Mouse (Mus musculus): ENCODE measurements at regions not wholly inside any gene's neighbourhood (a gene's known extent, or its start where the extent isn't known, plus 50 kb on each side); places are given as distances from the start of the nearest gene placed in this dataset.

DNA sequence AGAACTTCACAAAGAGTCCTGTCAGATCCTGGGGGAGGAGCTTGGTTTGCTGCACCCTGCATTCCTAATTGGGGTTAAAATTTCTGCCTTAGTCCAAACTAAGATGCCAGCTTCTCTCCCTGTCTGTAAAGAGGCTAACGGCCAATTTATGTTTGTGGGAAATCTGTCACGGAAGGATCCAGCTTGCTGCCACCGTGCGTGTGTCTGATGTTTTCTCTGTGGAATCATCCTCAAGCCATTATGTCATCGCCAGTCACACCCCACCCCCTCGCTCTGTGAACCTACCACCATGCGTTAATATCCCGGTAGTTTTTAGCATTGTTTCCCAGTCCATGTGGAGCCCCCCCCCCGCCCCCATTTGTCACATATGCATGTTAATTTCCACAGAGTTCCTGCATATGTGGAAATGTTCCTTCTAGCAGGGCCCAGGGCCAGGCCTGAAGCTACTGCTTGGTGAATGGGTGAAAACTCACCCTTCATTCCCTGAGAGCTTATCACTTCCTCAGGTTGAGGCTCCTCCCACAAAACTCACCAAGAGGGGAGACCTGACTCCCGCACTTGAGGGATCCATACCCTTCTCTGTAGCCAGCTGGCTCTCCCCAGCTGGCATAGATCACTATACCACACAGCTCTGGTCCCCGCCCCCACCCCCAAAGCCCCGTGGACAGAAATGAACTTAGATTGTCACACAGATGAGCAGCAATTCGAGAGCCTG, 233.4 kb downstream of the Bcl11b start:
- DNase-seq = no peak

GRCm38 (mm10) chr12:107770516-107770836, 232.9 kb downstream of the Bcl11b start:
- no peak for DNase-seq

- no peak for DNase-seq
Measured at GRCm38 (mm10) chr12:107771325-107771724, 232.1 kb downstream of the Bcl11b start.

GRCm38 (mm10) chr12:107771809-107772208, 231.6 kb downstream of the Bcl11b start:
- no peak for DNase-seq

DNA sequence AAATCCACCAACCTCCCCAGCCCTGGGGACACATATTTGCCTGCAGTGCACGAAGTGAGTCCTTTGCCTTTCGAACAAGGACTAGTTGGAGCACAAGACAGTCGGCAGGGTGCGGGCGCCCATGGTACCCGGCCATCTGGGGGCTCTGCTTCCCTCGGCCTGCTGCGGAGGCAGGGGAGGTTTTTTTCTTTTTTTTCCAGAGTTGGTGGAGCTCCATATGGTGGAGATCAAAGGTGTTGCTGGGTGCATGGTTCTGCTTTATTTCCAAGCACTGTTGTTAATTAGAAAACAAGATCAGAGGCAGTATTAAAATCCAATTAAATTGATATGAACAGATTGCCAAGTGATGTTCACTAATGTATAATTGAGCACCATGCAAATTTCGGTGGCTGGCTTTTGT, 225.4 kb downstream of the Bcl11b start:
- DNase-seq = no peak

- DNase-seq = no peak
Measured at GRCm38 (mm10) chr12:107779306-107780057, 223.9 kb downstream of the Bcl11b start.

DNA sequence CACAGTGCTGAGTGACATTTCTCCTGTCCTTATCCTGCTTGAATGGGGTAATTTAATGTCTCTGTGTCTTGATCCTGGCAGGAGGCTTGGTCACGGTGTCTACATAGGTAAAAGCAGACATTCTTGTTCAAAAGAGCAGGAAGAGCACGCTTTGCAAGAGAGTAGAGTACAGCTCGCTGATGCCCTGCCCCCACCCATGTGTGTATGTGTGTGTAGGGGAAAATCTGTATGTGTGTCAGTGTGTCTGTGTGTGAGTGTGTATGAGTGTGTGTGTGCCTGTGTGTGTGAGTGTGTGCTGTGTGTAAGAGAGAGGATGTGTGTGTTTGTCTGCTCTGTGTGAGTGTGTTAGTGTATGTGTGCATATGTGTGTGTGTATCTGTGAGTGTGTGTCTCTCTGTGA, 221.3 kb downstream of the Bcl11b start:
- no peak for DNase-seq

GRCm38 (mm10) chr12:107783831-107784230, 219.6 kb downstream of the Bcl11b start:
- DNase-seq = no peak

DNA sequence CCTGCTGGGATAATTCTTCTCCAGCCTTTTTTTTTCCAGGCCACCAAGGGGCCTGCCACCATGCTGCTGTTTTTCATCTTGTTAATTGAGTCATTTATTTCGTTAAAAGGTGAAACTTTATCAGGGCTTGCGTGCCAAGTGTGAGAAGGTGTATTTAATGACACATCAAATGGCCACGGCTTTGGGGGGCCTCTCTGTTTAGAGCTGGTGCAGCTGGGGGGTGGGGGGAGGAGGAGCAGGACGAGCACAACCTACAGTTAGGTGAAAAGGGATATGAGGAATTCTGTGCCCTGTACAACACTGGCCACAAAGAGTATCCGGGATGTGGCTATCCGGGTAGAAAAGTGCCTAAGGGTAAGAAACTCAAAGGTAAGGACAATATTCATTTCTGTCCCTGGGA, 213.6 kb downstream of the Bcl11b start:
- DNase-seq = no peak

DNA sequence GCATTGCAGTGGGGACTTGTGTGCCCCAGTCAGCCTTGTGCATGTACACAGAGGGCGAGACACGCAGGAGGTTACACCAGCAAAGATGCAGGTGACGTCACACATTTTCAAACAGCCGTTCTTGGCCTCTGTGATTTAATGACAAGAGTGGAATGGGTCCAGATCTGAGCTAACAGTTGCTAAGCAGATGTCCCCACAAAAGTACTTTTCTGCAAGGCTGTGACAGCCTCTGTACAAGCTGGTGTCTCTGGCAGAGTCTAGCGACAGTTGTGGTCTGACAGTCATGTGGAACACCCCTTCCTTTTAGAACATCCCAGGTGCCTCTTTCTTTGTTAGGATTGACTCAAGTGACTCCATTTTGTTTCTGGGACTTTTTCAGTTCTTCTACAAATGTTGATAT, 203.1 kb downstream of the Bcl11b start:
- no peak for DNase-seq

GRCm38 (mm10) chr12:107807634-107808033, 195.8 kb downstream of the Bcl11b start:
- peak; percentile 58 for DNase-seq

DNA sequence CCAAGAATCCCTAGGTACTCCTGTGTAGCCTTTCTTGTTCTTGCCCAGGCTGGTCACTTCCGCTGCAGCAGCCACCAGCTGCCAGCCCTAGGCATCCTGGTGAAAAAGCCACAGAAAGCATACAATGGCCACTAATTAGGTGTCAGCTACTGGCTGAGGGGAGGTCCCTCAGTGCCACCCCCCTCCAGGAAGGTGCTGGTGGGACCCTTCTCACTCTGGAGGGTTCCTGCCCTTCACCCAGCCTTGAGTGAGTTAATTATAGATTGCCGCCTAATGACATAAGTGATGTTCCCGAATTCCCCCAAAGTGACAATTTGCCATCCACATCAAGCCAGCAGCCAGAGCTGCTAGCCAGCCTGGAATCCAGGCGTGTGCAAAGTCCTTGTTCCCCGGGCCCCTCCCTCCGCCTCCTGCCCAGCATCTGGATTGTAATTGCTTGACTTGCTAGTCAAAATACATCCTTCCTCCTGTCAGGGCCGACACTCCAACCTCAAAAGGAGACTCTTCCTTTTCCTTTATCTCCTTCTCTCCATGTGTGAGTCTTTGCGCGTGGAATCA, 195.2 kb downstream of the Bcl11b start:
- no peak for DNase-seq

GRCm38 (mm10) chr12:107811231-107811630, 192.2 kb downstream of the Bcl11b start:
- no peak for DNase-seq

DNA sequence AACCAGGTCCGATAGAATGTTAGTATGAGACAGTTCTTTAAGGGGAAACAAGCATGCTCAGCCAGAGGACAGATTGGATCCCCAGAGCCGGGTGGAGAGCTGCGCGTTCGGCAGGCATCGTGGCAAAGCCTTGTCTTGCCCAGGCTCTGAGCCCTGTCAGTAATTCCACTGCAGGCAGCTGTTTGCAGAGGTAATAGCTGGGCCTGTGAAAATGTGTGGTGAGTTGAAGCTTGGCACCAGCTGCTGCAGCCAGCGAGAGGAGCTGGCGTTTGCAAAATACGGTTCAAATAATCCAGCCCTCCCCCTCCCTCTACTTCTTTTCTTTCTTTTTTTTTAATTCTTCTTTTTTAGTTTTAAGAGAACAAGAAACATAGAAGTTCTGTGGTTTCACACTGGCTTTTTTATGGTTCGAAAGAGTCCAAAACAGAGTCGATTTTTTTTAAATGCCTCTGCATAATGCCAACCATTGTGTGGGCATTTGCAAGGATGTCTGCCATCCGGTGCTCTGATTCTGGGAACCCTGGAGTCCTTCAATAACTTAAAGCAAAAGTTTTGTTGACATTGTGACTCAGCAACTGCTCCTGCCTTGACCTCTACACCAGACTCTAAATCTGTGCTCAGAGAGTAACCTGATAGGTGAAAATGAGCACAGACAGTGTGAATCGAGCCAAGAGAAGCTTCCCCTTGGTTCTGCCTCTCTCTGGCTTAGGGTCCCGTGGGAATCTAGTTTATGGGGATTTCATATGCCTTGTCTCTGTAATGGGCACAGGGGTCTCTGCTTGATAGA, 190.7 kb downstream of the Bcl11b start:
- DNase-seq = no peak

GRCm38 (mm10) chr12:107814926-107815325, 188.5 kb downstream of the Bcl11b start:
- no peak for DNase-seq

DNA sequence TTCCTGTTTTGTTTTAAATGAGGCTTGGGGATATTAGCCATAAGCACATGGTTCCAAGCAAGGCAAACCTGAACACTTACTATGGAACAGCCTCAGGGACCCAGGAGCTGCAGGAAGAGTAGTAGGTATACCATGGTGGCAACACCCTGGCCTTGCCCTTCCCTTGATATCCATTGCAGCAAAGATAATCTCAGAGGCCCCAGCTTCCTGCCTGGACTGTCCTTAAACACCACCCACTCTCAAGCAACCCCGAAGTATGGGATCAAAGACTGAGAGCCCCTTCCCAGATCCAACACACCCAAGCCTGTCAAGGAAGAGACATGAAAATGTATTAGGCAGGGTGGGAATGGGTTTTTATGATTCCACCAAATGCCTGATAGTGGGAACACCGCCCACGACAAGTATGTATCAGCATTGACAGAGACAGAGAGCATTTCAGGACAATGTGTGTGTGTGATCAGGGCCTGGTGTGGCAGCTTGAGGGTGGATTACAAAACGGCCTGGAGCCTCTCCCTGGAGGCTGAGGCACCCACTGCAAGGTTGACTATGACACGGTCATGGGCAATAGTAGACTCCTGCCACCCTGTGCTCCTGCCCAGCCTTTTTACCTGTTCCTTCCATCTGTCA, 179.5 kb downstream of the Bcl11b start:
- no peak for DNase-seq

- no peak for DNase-seq
Measured at GRCm38 (mm10) chr12:107825921-107826320, 177.5 kb downstream of the Bcl11b start.

DNA sequence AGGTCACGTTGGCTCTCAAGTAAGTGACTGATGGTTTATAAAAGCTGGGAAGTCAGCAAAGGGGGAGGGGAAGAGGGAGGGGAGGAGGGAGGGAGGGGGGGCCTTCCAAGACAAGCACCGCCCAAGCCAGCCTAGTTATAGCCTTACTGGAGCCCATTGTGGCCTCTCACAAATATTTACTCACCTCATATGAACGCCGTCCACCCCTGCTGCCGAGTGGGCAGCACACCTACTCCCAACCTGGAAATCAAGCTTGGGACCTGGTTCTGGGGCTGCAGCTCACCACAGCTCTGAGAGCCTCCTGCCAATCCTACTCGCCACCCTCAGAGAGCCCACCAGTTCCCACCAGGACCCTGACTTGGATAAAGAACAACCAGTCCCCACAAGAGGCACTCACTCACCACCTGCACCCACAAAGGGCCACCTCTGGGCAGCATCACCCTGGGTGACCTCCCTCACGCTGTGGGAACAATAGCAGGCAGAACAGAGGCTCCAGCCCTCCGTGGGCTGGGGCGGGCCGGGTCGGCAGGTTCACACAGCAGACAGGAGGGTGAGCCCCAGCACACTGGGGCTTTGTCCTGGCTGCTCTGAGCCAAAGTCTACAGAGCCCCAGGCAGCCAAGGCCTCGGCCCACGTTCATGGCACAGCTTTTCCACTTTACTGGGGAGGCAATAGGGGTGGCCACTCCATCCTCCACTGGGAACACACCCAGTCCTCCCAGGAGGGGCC, 171.8 kb downstream of the Bcl11b start:
- DNase-seq = no peak

- no peak for DNase-seq
Measured at GRCm38 (mm10) chr12:107833001-107833400, 170.4 kb downstream of the Bcl11b start.

DNA sequence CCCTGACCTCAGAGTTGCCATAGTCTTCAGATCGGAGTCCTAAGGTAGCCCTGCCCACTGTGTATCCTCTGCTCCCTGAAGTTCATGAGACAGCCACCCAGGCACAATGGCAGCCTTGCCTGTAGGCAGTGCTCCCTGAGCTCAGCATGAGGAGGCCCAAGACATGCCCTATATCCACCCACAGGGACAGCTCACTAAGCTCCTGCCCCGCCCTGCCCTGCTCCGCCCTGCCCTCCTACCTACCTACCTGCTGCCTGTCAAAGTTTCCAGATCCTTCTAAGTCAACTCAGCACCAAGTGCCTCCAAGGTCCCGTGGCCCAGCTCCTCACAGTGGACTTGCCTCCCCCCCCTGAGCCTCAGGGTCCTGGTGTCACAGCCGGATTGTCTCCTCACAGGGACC, 168.9 kb downstream of the Bcl11b start:
- no peak for DNase-seq

DNA sequence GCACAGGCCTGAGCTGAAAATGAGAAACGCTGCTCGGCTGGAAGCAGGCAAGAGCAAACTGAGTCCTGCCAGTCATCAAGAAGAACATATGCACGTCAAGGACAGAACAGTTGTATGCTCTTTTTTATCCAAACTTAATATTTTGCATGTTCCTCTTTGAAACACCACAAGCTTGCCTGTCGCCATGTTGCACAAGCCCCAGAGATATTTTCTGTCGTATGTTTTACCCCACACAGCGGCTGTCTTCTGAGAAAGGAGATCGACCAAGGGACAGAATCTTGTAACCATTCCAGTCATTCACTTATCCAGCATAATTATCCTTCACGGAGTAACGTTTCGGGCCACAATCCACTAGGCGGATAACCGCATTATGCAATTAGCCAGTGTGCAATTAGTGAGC, 165.7 kb downstream of the Bcl11b start:
- no peak for DNase-seq

DNA sequence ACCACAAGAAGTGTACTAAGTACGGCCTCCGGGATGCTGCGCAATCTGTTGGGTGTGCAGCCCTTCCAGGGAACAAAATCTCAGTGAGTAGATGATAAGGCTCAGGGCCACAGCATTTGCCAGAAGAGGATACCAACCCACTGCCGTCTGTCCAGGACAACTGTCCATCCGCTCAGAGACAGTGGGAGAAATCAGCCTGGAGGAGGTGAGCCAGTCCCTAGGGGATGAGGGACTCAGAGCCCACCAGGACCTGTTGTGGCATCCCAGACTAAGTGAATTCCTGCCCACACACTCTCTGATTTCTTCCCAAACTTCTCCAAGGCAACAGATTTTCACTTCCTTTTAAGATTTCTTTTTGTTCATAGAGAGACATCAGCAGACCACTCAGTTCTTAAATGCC, 158.8 kb downstream of the Bcl11b start:
- DNase-seq = no peak

All from cerebellum, adult 11 months (tissue).